Mouse (Mus musculus): ENCODE data around the gene Naa40. TPM values are rescaled to one million over a fixed set of nuclear protein-coding genes. Genes with fewer than 3 reads are reported as not detected.

Gene Naa40
- polyA plus RNA-seq, 1 experiment = 16.8 TPM

DNA sequence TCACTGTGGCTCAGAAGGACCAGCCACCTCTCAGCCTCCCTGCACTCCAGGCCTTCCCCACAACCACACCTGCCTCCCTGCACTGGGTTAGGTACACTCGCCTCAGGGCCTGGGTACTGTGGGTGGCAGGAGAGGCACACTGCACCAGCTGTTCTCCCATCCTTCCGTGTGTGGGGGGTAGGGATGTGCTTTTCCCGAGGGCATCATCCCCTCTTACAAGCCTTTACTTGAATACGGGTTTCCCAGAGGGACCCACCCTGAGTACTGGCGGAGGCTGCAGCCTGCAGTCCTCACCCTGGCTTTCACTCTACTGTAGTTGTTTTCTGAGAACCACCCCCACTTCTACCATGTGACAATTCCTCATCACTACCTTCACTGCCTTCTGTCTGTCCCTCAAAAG is 53.8 kb downstream of the Naa40 start:
- Histone ChIP-seq H3ac (ENCODE audit: control insufficient read depth, insufficient read length, low read depth) (no peak overlapping the region), H3K4me3 (ENCODE audit: insufficient read depth, poor library complexity, severe bottlenecking) (no peak overlapping the region), H3K79me3 (ENCODE audit: low read depth) (no peaks in the 10 kb centered on the region), H3K36me3 (ENCODE audit: control insufficient read depth, insufficient read depth) (no peaks in the 10 kb centered on the region), H3K79me2 (ENCODE audit: control insufficient read depth, insufficient read depth) (no peaks in the 10 kb centered on the region), H3K27me3 (ENCODE audit: control insufficient read depth, insufficient read depth, insufficient read length) (no peaks in the 10 kb centered on the region)
- TF ChIP-seq MYOD1 (IDR thresholded peaks at IDR 0.05; ENCODE audit: control insufficient read depth, insufficient read length, low read depth) = no peak
- TF ChIP-seq CEBPB (IDR thresholded peaks at IDR 0.05; ENCODE audit: low read depth) = no peak
- no peak for TF ChIP-seq FOSL1 (IDR thresholded peaks at IDR 0.05; ENCODE audit: insufficient read depth, low read length, poor library complexity, severe bottlenecking)
- no peak for TF ChIP-seq MAX (IDR thresholded peaks at IDR 0.05)
- TF ChIP-seq USF1 (IDR thresholded peaks at IDR 0.05; ENCODE audit: low read depth) = no peak

DNA sequence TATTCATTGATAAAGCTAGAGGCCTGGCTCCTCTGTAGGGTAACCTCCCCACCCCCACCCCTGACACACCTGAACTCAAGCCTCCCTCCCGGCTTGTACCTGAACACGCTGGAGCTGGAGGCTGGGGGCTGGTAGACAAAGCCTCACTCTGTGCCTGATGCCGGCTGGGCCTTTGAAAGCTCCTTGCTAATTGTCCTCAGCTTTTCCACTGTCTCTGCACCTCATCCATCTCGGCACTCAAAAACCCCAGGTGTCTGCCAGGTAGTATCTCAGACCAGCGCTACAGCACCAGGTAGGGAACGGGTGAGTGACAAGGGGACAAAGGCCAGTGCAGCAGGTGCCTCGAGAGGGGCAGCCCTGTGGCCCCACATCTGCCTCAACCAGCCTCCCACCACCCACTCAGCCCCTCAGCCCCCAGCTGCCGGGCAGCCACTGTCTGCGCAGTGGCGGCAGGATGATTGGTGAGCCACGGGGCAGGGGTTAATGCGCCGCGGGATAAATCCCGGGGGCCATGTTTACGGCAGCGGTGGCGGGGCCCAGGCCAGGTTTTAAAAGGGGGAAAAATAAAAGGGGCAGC is 55.2 kb downstream of the Naa40 start:
- H3ac ChIP-seq (ENCODE audit: control insufficient read depth, insufficient read length, low read depth) = no peak overlapping the region
- H3K27me3 ChIP-seq (ENCODE audit: control insufficient read depth, insufficient read depth, insufficient read length) = no peaks in the 10 kb centered on the region
- no peak overlapping the region for H3K4me3 ChIP-seq (ENCODE audit: insufficient read depth, poor library complexity, severe bottlenecking)
- TF ChIP-seq MAX (IDR thresholded peaks at IDR 0.05) = no peak
- no peak for TF ChIP-seq MYOG (IDR thresholded peaks at IDR 0.05; ENCODE audit: control insufficient read depth, extremely low read depth, insufficient read length)
- no peak for TF ChIP-seq FOSL1 (IDR thresholded peaks at IDR 0.05; ENCODE audit: insufficient read depth, low read length, poor library complexity, severe bottlenecking)
- TF ChIP-seq CTCF (IDR thresholded peaks at IDR 0.05; ENCODE audit: control insufficient read depth, insufficient read depth, insufficient read length) = no peak
- no peak for TF ChIP-seq USF1 (IDR thresholded peaks at IDR 0.05; ENCODE audit: low read depth)
- TF ChIP-seq MYOD1 (IDR thresholded peaks at IDR 0.05; ENCODE audit: control insufficient read depth, insufficient read length, low read depth) = no peak
- no peak for TF ChIP-seq CEBPB (IDR thresholded peaks at IDR 0.05; ENCODE audit: low read depth)
- no peaks in the 10 kb centered on the region for H3K79me2 ChIP-seq (ENCODE audit: control insufficient read depth, insufficient read depth)
- H3K79me3 ChIP-seq (ENCODE audit: low read depth) = no peaks in the 10 kb centered on the region
- no peaks in the 10 kb centered on the region for H3K36me3 ChIP-seq (ENCODE audit: control insufficient read depth, insufficient read depth)

DNA sequence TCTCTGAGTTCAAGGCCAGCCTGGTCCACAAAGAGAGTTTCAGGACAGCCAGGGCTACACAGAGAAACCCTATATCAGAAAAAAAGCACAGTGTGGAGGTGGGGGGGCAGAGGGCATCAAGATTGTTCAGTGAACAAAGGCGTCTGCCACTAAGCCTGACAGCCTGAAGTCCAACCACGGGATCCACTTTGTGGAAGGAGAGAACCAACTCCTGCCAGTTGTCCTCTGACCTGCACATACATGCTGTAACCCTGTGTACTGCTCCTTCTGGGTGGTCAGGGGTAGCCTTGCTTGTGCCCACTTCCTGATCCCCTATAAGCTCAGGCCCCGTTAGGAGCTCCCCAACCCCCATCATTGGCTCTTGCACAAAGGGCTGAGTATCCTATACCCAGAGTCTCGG is 55.9 kb downstream of the Naa40 start:
- Histone ChIP-seq H3K4me3 (ENCODE audit: insufficient read depth, poor library complexity, severe bottlenecking) (no peak overlapping the region), H3K79me3 (ENCODE audit: low read depth) (no peaks in the 10 kb centered on the region), H3K27me3 (ENCODE audit: control insufficient read depth, insufficient read depth, insufficient read length) (no peaks in the 10 kb centered on the region), H3K79me2 (ENCODE audit: control insufficient read depth, insufficient read depth) (no peaks in the 10 kb centered on the region), H3K36me3 (ENCODE audit: control insufficient read depth, insufficient read depth) (no peaks in the 10 kb centered on the region), H3ac (ENCODE audit: control insufficient read depth, insufficient read length, low read depth) (no peak overlapping the region)
- TF ChIP-seq USF1 (IDR thresholded peaks at IDR 0.05; ENCODE audit: low read depth) = no peak
- no peak for TF ChIP-seq FOSL1 (IDR thresholded peaks at IDR 0.05; ENCODE audit: insufficient read depth, low read length, poor library complexity, severe bottlenecking)
- TF ChIP-seq MYOD1 (IDR thresholded peaks at IDR 0.05; ENCODE audit: control insufficient read depth, insufficient read length, low read depth) = no peak
- no peak for TF ChIP-seq MYOG (IDR thresholded peaks at IDR 0.05; ENCODE audit: control insufficient read depth, extremely low read depth, insufficient read length)
- TF ChIP-seq CTCF (IDR thresholded peaks at IDR 0.05; ENCODE audit: control insufficient read depth, insufficient read depth, insufficient read length) = no peak
- no peak for TF ChIP-seq MAX (IDR thresholded peaks at IDR 0.05)
- no peak for TF ChIP-seq CEBPB (IDR thresholded peaks at IDR 0.05; ENCODE audit: low read depth)

DNA sequence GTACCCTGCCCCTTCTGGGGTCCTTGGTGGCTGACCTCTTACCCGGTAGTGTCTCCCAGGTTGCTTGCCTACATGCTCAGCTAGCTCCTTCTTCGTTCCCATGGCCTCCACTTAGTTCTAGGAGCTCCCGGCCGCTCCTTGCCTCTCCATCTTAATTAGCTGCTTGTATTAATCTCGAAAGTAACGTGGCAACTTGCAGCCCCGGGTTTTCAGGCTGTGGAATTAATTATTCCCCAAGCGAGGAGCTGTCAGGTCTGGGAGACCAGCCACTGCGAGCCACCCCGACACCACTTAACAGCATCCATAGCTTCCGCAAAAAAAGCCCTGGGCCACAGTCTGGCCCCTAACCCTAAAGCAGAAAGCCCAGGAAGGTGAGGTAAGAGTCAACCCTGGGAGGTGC is 57.6 kb downstream of the Naa40 start:
- H3K27me3 ChIP-seq (ENCODE audit: control insufficient read depth, insufficient read depth, insufficient read length) = no peaks in the 10 kb centered on the region

DNA sequence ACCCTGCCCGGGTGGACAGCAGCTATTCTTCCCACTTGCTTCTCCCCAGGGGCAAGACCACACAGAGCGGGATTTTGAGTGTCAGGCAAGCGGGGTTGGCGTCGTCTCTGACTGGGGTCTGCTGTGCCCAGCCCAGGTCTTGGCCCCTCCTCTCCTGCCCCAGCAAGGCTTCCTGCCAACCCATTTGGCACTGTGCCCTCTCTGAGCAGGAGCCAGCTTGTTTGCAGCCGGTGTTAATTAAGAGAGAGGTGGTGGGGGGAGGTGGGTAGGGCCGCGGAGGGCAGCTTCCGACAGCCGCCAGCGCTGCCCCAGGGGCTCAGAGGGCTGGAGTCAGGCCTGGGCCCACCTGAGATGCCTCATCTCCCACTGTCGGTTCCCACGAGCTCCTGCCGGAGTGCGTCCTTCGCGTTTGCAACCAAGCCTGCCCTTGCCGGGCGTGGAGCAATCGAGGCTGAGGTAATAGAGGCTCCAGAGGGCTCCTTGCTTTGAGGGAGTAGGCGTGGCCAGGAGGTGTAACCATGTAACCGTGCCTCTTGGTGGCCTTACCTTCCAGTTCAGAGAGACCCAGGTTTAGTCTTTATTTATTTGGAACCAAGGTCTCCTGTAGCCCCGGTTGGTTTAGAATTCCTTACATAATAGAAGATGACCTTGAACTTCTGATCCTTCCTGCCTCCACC is 58.6 kb downstream of the Naa40 start:
- Histone ChIP-seq H3K27me3 (ENCODE audit: control insufficient read depth, insufficient read depth, insufficient read length) (no peaks in the 10 kb centered on the region), H3ac (ENCODE audit: control insufficient read depth, insufficient read length, low read depth) (no peak overlapping the region), H3K79me3 (ENCODE audit: low read depth) (no peaks in the 10 kb centered on the region), H3K79me2 (ENCODE audit: control insufficient read depth, insufficient read depth) (no peaks in the 10 kb centered on the region), H3K4me3 (ENCODE audit: insufficient read depth, poor library complexity, severe bottlenecking) (no peak overlapping the region), H3K36me3 (ENCODE audit: control insufficient read depth, insufficient read depth) (no peaks in the 10 kb centered on the region)
- TF ChIP-seq CTCF (IDR thresholded peaks at IDR 0.05; ENCODE audit: control insufficient read depth, insufficient read depth, insufficient read length) (no peak), MYOG (IDR thresholded peaks at IDR 0.05; ENCODE audit: control insufficient read depth, extremely low read depth, insufficient read length) (no peak), CEBPB (IDR thresholded peaks at IDR 0.05; ENCODE audit: low read depth) (no peak), MYOD1 (IDR thresholded peaks at IDR 0.05; ENCODE audit: control insufficient read depth, insufficient read length, low read depth) (no peak), USF1 (IDR thresholded peaks at IDR 0.05; ENCODE audit: low read depth) (no peak), FOSL1 (IDR thresholded peaks at IDR 0.05; ENCODE audit: insufficient read depth, low read length, poor library complexity, severe bottlenecking) (no peak), MAX (IDR thresholded peaks at IDR 0.05) (no peak)

More for the DNA sequence above, 57.6 kb downstream of the Naa40 start:
- Histone ChIP-seq H3K79me3 (ENCODE audit: low read depth) (no peaks in the 10 kb centered on the region), H3K4me3 (ENCODE audit: insufficient read depth, poor library complexity, severe bottlenecking) (no peak overlapping the region), H3K79me2 (ENCODE audit: control insufficient read depth, insufficient read depth) (no peaks in the 10 kb centered on the region), H3K36me3 (ENCODE audit: control insufficient read depth, insufficient read depth) (no peaks in the 10 kb centered on the region), H3ac (ENCODE audit: control insufficient read depth, insufficient read length, low read depth) (no peak overlapping the region)
- TF ChIP-seq CTCF (IDR thresholded peaks at IDR 0.05; ENCODE audit: control insufficient read depth, insufficient read depth, insufficient read length) = no peak
- no peak for TF ChIP-seq MYOG (IDR thresholded peaks at IDR 0.05; ENCODE audit: control insufficient read depth, extremely low read depth, insufficient read length)
- no peak for TF ChIP-seq FOSL1 (IDR thresholded peaks at IDR 0.05; ENCODE audit: insufficient read depth, low read length, poor library complexity, severe bottlenecking)
- TF ChIP-seq CEBPB (IDR thresholded peaks at IDR 0.05; ENCODE audit: low read depth) = no peak
- TF ChIP-seq MYOD1 (IDR thresholded peaks at IDR 0.05; ENCODE audit: control insufficient read depth, insufficient read length, low read depth) = no peak
- no peak for TF ChIP-seq USF1 (IDR thresholded peaks at IDR 0.05; ENCODE audit: low read depth)
- no peak for TF ChIP-seq MAX (IDR thresholded peaks at IDR 0.05)

Data from C2C12 (cell line).